Mouse (Mus musculus) left cerebral cortex, adult 2 months (tissue): ENCODE data around the gene Fhl2. TPM values are rescaled to one million over a fixed set of nuclear protein-coding genes. Genes with fewer than 3 reads are reported as not detected.
"Not testable (repeated sequence)": the region's sequence is repeated elsewhere in the genome, so short reads cannot be mapped to it uniquely, and the experiment has no call there.

Experiments used
- DNase-seq, 2 experiments: peaks; one replicate each; pipeline ENCODE4 v3.0.0; 2021 to 2022; ENCODE audit warnings: low spot score in 2 of 2, mixed read lengths in 1 of 2; ENCODE audit errors: extremely low spot score in 1 of 2
- H3K27ac ChIP-seq: fragments of 200-600 bp; 2 replicates; pipeline ENCODE4 v1.8.1; 2022
- H3K4me3 ChIP-seq: fragments of 200-600 bp; 2 replicates; pipeline ENCODE4 v1.8.1; 2022
- CTCF ChIP-seq: fragments of 200-600 bp; IDR thresholded peaks from 2 replicates; pipeline ENCODE4 v1.8.1; 2022; ENCODE audit warnings: antibody characterized with exemption, mild to moderate bottlenecking, moderate library complexity
- intact Hi-C: fragments of 180-260 bp; cut with DNase I; formaldehyde crosslinking; loops from one replicate; pipeline ENCODE4 v1.15.1; 2025
- total RNA-seq, 2 experiments: library from RNA; stranded (reverse); gene quantifications; 2 replicates each; pipeline ENCODE4 v1.2.3; 2021

The Fhl2 gene
- total RNA-seq, 2 experiments from 2014 or later = 56.3 to 62.8 TPM

DNA sequence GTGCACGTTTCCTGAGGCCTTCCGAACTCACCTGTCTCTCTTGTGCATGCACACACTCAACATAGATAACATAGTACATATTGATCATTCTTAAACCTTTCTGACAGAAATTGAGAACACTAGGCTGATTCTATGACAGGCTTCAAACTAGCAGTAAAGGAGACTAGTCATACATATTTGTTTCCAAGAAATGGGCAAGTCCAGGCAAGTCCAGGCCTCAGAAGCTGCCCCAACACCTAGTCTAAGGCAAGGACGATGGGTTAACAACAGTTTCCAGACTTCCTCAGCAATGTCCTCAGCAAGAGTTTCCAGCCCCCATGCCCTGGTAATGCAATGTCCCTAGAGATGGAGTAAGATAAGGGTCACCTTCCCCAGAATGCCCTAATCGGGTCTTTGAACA is 53.0 kb downstream of the Fhl2 start:
- no peak for DNase-seq
- Histone ChIP-seq H3K4me3 (no peak overlapping the region), H3K27ac (peak overlapping the region; percentile 54; the same call in 1 of the 2 replicates)
- TF ChIP-seq CTCF = no peak
- intact Hi-C loops = no loop called here

DNA sequence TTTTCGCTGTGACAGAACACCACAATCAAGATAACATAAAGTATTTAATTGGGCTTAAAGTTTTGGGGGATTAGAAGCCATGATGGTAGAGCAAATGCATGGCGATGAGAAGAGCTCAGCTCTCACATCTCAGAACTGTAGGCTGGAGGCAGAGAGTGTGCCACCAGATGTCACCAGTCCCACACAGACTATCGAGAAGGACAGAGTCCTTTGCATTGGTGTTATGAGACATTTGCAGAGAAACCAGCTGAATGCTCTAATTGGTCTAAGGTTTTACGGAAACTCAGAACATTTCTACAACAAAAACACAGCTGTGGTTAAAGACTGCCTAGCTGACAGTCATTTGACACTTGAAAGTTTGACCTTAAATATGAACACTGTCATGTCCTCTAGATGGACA is 53.5 kb downstream of the Fhl2 start:
- Histone ChIP-seq H3K4me3 (no peak overlapping the region), H3K27ac (peak overlapping the region; percentile 54)
- DNase-seq = no peak
- TF ChIP-seq CTCF = peak; percentile 57
- intact Hi-C loops = no loop called here

DNA sequence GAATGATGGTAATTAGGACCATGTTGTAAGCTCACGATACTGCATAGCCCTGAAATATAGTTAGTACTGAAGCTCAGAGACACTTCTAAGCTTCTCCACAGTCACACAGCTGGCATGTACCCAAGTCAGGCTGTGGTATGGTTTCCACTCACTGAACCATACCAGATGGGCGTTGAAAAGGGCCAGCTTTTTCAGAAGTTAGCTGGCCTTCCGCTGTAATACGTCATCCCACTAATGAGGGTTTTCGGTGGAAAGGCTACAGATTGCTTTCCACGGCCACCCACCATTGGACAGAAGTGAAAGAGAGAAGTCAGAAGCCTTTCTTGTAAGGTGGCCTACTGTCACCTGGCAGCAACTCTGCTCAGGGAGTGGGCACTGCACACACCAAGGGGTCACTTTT is 53.9 kb downstream of the Fhl2 start:
- no peak for TF ChIP-seq CTCF
- Histone ChIP-seq H3K4me3 (no peak overlapping the region), H3K27ac (peak overlapping the region; percentile 47)
- DNase-seq = no peak
- intact Hi-C loops = no loop called here

DNA sequence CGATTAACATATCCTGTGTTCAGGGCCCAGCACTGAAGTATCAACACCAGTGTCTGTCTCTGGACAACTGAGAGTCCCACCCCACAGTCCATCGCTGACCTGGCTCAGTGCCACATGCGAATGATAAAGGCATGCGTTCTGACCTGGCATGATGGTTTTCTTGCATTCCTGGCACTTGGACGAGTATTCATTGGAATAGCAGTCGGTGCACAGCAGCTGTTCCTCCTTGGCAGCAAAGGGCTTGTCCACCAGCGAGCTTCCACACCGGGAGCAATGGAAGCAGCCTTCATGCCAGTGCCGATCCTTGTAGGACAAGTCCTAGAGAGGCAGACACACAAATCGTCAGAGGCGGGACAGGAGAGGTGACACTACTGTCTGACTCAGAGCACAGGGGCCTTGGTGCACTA is 55.2 kb downstream of the Fhl2 start:
- TF ChIP-seq CTCF = no peak
- H3K27ac ChIP-seq = peak overlapping the region; percentile 85
- intact Hi-C loops = no loop called here
- H3K4me3 ChIP-seq = no peak overlapping the region
- DNase-seq = no peak

DNA sequence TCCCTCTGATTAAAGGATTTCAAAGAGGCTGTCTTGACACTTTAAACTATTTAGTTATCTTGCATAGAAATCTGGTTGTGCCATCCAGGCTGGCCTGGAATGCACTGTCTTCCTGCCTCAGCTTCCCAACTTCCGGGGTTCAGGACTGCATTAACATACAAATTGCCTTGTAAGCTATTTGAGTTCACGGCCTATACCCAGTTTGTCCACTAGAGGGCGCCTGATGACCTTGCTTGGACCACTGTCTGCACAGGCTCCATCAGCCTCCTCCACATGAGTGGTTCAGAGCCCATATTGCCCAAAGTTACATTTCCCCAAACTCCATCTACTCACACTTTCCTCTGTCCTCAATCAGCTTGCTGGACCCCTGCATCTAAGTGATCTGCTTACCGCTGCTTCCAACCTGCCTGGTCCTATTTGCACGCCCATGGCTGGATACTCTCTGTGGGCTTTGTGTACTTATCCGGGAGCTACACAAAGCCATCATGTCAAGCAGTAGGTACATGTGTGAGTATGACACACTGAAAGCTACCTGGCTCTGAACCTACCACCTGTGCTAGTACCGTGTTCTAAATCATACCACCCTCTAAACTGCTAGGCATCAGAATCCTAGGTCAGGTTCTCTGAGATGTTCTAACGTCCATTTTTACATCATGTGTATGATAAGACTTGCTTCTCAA is 57.1 kb downstream of the Fhl2 start:
- Histone ChIP-seq H3K4me3 (no peak overlapping the region), H3K27ac (peak overlapping the region; percentile 37; the same call in 1 of the 2 replicates)
- intact Hi-C loops = loop anchor here (1.0 to 10.0 kb wide), 2 partner anchors 125 to 595 kb away; partner anchors contain the start of gene 1500015O10Rik
- peak; percentile 96 for TF ChIP-seq CTCF
- peak; percentile 80 to 86 for DNase-seq

DNA sequence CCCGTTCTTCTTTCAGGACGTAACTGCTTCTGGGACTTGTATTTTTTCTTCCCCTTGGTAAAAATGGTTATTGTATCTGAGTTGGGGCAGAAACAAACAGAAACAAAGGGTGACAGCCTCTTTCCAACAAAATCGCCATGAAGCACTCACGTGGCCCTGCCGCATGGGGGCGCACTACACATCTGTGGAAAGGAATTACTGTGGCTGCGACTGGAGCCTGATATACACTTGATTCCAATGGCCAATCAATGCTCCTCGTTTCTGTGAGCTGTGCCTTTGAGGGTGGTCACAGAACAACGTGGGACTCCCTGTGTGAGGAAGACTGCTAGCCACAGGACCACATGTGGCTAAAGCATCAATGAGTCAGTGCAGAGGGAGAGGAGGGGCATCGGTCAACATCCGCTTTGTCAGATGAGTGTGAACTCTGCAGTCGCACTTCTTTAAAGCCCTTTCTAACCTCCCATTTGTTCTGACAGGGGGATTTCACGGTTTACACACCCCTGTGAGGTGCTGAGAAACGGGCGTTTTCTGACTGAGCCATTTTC is 58.4 kb downstream of the Fhl2 start:
- H3K4me3 ChIP-seq = no peak overlapping the region
- intact Hi-C loops = loop anchor here (10.0 kb wide), 1 partner anchor 596 kb away; the partner anchor contains the start of gene 1500015O10Rik
- no peak for DNase-seq
- peak overlapping the region; percentile 66; the same call in 1 of the 2 replicates for H3K27ac ChIP-seq
- peak; percentile 27 for TF ChIP-seq CTCF

DNA sequence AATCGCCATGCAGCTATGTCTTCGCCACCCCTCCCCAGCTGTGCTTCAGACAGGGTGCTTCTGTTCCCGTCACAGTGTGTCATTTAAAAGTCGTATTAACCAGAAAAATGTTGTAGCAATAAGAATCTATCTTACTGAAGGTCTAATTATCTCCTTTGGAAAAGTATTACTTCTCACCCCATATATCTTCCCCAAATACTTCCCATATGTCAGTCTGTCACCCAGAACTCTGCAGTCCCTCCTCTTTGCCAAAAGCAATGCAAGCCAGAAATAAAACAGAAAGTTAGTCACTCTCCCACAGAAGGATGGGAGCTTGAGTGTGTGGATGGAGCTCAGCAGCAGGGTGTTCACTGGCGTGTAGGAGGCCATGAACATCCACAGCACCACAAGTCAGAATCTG is 59.5 kb downstream of the Fhl2 start:
- DNase-seq = peak; percentile 40 to 48
- Histone ChIP-seq H3K27ac (peak overlapping the region; percentile 72), H3K4me3 (no peak overlapping the region)
- intact Hi-C loops = loop anchor here (1.0 to 10.0 kb wide), 4 partner anchors 41 to 597 kb away; partner anchors contain the start of gene 1500015O10Rik
- TF ChIP-seq CTCF = no peak; the same call in 1 of the 2 replicates

DNA sequence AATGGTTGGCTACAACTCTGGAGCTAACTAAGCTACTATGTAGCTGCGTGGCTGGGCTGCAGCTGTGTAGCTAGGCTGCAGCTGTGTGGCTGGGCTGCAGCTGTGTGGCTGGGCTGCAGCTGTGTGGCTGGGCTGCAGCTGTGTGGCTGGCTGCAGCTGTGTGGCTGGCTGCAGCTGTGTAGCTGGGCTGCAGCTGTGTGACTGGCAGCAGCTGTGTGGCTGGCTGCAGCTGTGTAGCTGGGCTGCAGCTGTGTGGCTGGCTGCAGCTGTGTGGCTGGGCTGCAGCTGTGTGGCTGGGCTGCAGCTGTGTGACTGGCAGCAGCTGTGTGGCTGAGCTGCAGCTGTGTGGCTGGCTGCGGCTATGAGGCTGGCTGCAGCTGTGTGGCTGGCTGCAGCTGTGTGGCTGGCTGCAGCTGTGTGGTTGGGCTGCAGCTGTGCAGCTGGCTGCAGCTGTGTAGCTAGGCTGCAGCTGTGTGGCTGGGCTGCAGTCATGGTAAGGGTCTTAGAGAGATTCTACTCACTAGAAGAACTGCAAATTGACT is 60.2 kb downstream of the Fhl2 start:
- peak overlapping the region; percentile 72 for H3K27ac ChIP-seq
- intact Hi-C loops = loop anchor here (1.0 to 10.0 kb wide), 4 partner anchors 42 to 598 kb away; partner anchors contain the start of gene 1500015O10Rik
- not testable (repeated sequence) for H3K4me3 ChIP-seq, DNase-seq

DNA sequence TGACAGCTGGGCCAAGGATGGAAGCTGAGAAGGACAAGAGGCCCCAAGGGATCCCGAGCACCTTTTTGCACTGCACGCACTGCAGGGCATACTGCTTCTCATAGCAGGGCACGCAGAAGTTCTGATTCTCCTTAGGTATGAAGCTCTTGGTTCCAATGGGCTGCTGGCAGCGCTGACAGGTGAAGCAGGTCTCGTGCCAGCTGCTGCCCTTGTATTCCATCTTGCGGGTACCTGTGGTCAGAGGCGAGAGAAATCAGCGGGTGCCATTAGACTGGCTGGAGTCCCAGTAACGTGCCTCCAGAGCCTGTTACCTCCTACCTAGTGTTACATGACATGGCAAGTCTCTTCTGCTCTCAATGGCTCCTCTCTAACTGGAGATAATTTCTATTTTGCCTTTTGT is 65.2 kb downstream of the Fhl2 start:
- DNase-seq = no peak
- intact Hi-C loops = loop anchor here (5.0 to 10.0 kb wide), 2 partner anchors 336 to 603 kb away; partner anchors contain the start of gene 1500015O10Rik
- Histone ChIP-seq H3K27ac (peak overlapping the region; percentile 32; the same call in 1 of the 2 replicates), H3K4me3 (no peak overlapping the region)
- no peak for TF ChIP-seq CTCF

DNA sequence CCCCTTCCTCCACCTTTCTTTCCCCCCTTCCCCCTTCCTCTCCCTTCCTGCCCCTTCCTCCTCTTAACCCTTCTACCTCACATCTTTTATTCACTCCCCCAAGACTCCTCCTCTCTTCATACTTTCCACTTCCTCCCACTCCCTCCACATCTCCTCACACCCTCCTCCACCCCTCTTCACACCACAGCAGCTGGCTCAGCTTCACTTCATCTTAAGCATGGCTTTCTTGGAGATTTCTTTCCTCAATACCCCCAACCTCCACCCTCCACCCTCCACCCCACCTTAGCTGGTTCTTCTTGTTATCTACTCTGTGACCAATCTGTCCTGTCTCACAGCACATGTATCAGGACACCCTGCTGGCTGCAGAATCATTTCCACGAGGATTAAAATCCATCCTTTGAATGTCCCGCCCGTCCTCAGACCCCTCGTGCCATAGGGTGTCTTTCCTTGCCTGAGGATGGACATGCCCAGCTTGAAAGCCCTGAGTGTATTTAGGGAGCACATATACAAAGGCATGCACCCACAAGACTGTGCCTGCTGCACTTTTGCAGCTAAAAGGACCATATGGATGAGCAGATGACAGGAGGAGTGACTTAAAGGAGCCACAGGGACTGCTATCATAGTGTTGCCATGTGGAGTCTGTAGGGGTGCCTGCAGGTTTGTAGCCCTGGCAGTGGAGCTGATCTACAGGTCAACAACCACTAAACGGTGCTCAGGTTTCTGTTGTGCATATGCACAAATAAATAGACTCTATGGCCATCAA is 66.4 kb downstream of the Fhl2 start:
- H3K27ac ChIP-seq = peak overlapping the region; percentile 73
- no peak for TF ChIP-seq CTCF
- no peak for DNase-seq
- intact Hi-C loops = loop anchor here (5.0 to 10.0 kb wide), 2 partner anchors 337 to 604 kb away; partner anchors contain the start of gene 1500015O10Rik
- no peak overlapping the region for H3K4me3 ChIP-seq

DNA sequence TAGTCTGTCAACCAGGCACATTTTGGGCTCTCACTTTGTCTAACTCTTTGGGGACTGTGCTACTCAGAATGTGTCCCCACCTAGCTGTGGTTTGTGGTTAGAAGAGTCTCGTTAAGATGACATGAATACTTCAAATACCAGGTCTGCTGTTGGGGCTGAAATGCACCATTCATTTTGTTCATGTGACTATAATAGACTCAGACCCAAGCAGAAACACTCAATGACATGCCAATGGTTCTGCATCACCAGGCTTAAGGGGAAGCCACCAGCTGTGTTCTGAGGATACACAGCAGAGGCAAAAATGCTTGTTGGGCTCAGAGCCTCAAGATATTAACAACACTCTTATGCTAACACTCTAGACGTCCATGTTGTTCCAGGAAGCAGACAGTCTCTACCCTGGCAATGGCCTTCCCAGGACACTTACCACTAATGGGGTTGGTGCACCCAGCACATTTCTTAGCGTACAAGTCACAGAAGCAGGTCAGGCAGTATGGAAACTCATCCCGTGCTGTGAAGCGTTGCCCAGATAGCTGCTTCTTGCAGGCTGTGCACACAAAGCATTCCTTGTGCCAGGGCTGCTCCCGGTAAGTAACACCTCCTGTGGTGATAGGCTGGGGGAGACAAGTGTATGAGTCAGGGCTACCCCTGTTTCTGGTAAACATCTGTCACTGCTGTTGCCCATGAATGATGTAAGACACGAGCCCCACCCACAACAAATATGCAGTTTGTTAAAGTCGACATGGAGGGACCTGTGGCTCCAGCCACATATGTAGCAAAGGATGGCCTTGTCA is 68.8 kb downstream of the Fhl2 start:
- H3K4me3 ChIP-seq = no peak overlapping the region
- intact Hi-C loops = no loop called here
- DNase-seq = no peak
- TF ChIP-seq CTCF = no peak
- H3K27ac ChIP-seq = no peak overlapping the region
